Mouse (Mus musculus) neutrophil, adult 5-6 weeks (primary cell): ENCODE measurements at regions not wholly inside any gene's neighbourhood (a gene's known extent, or its start where the extent isn't known, plus 50 kb on each side); places are given as distances from the start of the nearest gene placed in this dataset.

ENCODE experiments used
- ATAC-seq: fragments of 151-379, 151-347 bp; 2 replicates; pipeline ENCODE4 v1.8.0; 2017; ENCODE audit warnings: mild to moderate bottlenecking, moderate TSS enrichment; ENCODE audit not compliant: insufficient number of reproducible peaks, poor library complexity, low FRiP score, severe bottlenecking; ENCODE audit errors: extremely low read depth

DNA sequence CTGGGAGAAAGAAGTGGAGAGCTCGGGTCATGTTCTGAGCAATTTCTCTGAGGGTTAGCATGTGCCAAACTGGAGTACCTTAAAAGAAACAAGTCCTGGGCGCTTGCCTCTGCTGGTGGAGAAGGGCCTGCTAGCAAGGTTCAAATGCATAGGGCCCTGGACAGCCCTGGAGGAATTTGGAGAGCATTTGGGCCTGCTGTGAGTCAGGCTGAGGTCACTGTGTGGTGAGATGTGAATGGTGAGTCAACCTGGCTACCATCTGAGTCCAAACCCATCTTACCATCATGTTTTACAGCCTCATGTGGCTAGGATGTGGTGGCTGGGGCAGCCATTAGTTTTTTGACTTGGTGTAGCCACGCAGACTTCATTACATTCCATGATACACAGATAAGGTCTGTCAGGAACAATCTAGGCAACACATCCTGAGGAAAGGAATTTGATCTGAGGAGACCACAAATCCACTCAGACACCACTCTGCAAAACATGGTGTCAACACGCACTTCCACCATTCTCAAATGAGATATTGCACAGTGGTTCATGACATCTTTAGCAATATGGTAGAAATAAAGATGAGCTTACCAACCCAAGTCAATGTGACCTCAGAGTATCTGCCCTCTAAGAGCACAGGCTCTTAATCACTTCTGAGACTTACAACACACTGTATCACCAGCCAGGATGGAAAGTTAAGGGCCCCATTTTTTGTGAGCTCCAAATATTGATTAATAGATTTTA lies 83.1 kb downstream of the Thbs2 start:
- ATAC-seq: no peak

DNA sequence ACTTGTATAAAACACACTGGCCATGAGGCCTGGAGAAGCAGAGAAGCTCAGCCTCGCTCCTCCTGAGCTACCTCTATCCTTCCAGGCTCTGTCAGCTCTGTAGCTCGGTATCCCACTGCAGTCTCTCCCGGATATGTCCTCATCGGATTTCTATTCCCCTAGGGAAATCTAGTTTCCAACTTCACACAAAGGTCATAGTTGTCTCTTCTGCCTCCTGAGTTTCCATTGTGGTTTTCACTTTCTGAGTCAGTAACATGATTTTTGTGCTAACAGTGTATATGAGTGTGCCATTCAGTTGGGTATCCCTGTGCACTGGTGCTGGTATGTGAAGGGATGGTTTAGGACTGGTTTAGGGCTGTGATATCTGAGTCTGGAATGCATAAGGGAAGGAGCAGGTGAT lies 85.2 kb downstream of the Thbs2 start:
- no peak for ATAC-seq

DNA sequence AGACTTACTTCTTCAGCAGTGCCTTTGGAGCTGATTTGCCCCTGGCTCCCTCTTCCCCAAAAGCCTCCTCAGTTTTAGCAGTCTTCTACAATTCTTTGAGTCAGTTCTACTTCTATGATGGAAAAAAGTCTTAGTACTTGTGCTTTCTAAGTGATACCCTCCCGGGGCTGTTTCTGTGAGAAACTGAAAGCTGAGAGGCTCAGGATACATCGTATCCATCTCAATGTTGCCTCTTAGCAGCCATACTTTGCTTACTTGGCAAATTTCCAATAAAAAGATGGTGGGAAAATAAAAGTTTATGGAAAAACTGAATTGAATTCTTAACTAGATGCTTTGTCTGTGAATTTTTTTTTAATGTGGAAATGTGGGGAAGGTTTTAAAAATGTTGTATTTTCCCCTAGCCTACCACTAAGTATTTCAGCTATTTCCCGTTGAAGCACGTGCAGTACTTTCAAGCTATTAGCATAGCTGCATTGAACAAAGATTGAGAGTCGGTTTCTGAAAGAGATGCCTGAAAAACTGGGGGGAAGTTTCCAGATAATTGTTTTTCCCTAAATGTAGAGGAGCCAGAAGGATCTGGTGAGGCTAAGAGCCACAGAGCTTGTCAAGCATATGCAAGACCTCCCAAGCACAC lies 87.6 kb downstream of the Thbs2 start:
- no peak for ATAC-seq

DNA sequence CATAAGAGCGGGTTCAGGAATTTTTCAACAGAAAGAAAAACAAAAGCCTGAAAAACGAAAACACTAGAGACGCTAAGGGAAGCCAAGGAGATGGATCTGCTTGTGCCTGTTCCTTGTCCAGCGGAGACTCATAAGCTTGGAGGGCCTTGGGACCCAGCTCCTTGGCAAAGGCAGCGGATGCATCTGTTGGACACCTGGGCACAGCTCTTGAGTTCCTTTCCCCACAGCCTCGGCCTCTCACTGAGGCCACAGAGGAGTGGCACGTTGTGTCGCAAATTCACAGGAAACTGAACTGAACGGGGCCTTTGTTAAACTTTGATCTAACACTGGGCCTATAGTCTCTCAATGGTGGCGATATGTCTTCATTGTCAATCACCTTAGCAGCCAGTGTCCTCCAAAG lies 94.4 kb downstream of the Thbs2 start:
- ATAC-seq: no peak

DNA sequence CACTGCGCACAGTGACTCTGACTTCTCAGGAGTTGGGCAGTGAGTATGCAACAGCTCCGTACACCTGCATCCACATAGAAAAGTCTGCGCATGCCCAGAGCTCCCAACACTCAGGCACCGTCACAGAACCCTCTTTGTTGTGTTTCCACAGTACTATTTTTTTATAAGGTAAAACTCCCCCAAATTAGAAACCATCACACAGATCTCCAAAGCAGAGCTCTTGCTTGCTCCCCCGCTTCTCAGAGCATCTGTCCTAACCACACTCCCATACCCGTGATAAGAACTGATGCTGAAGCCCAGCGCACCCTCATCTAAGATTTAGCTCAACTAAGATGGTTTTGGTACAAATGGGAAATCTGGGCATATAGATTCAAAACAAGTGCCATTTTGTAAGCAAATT lies 97.6 kb downstream of the Thbs2 start:
- no peak for ATAC-seq

DNA sequence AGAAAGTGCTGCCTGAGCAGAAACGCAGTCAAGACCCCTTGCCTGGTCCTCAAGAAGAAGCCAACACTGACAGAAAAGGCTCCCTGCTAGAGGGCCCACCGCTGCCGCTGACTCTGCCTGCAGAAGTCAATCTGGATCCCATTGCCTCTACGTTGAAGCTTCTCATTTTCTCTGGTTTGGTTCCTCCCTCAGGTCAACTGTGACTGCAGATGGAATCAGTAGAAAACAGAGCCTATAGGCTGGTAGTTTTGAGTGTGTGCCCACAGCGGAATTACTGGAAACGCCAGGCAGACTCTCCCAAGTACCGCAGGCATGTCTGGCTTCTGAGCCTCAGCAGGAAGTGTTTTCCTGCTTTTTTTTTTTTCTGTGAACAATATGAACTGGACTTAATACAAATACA lies 98.5 kb downstream of the Thbs2 start:
- no peak for ATAC-seq

DNA sequence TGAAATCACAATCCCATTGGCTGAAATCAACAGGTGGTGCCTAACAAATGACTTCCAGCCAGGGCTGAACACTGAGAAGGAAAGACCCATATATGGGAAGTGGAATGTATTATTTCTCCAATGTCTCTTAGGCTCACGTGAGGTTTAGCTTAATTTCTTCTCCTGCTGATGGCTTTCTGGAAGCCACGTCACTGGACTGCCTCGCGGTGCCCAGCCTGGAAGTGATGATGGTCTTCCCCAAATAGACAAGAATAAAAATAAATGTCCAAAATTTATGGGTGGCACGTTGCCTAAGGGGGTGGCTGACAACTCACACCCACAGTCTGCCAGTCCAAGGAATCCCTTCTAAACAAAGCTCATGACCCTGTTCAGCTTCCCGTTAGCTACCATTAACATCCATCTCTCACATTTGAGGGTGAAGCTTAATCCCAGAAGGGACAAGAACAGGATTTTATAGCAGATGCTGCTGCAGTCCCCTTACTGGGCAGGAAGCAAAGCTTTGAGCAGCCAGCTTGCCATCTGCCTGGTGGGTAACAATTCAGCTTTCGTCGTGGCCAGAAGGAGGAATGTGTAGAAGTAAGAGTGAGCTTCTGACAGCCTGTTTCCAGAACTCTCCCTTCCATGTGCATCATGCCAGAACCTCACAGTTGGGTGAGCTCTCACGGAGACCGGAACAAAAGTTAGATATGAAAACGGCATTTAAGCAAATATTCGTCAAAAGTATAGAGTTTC lies 105.8 kb downstream of the Thbs2 start:
- no peak for ATAC-seq

DNA sequence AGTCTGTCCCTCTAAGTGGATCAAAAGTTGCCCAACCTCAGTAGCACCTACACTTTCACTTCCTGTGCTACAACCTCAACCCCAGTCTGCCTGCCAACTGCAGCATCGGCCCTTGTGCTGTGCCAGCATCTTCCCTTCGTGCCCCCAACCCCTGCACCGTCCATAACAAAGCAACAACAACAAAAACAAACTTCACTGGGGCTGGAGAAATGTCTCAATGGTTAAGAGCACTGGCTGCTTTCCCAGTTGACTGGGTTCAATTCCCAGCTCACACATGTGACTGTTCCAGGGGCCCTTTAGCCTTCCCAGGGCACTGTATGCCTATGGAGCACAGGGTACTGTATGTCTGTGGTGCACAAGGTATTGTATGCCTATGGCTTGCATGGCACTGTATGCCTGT lies 114.4 kb downstream of the Thbs2 start:
- ATAC-seq: no peak

DNA sequence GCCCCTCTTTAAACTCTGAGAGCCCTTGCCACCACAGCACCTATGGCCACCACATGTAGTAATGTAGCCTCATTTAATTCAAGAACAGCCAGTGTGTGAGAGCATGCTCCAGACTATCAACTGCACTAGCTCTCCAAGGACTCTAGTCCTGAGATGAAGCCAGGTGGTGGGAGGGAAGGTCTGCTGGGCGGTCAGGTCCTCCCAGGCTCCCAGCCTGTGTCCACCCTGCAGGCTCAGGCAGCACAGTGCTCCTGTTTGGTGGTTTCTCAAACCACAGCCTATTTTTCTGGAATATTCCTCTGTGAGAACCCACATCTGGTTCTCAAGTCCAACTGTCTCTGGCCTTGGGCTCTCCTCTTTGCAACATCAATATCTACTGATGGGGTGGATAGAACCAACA lies 115.3 kb downstream of the Thbs2 start:
- ATAC-seq: no peak

DNA sequence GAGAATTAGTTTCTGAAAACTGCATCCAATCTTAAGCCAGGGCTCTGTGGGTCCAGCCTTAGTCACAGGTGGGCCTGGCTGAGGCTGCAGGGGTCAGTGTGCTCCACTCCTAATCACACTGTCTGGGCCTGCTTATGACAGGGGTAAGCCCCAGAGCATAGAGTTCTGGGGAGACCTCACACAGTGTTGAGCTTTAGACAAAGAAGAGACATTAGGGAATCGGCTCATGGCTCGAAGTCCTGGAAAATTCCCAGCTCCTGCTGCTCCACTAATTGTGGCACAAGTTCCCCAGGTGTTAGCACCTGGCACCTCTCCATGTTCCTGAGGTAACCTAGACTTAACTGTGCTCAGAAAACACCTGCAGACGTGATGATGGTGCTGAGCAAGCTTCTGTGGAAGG lies 115.8 kb downstream of the Thbs2 start:
- no peak for ATAC-seq

DNA sequence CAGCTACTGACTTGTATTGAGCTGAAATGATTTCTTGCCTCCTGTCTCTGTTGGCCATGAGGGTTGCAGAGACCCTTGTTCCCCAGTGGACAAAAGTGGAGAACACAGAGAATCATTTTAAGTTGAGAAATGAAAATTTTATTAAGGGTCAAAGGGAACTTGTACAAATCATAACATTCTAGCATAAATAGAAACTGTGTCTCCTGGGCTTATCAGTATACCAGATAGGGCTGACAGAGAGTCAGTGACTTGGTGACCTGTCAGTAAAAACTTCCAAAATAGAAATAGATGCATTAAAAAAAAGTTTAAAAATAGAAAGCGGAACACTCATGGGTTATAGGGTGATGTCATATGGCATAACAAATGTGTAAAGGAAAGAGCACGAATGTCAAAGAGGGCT lies 117.9 kb downstream of the Thbs2 start:
- ATAC-seq: no peak

DNA sequence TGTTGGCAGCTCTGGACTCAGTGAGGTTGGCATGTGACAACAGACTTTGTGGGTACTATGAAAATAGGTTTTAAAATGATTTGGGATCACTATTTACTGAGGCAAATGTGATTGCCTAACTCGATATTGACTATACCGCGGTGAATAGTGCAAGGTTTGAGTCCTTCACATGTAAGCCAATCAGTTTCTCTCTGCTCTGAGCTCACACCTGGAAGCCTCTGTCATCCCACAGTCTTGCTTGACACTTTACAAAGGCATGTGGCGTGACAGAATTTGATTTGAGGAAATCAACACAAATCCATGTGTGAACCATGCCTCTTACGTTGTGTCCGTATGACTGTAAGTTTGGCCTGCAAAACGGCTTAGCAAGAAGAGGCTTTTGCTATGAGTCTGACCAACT lies 122.9 kb downstream of the Thbs2 start:
- no peak for ATAC-seq

DNA sequence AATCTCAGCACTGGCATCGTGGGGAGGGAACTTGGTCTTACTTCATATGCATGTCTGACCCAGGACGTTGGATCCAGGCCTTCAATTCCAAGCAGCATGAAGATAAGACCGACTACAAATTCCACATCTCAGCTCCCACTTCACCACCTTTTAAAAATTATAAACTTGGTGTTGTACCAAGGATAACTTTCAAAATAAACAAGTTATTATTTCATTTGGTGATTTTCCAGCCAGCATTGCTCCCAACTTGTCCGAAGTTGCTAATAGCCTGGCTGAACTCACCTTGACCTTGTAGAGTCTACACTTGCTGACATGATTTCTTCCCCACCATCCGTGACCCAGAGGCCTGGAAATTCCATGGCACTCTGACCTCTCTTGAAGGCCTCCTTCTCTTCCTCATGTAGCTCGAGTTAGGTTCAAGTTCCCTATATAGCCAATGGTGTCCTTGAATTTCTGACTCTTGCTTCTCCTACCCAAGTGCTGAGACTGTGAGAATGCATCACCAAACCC lies 123.7 kb downstream of the Thbs2 start:
- ATAC-seq: no peak

DNA sequence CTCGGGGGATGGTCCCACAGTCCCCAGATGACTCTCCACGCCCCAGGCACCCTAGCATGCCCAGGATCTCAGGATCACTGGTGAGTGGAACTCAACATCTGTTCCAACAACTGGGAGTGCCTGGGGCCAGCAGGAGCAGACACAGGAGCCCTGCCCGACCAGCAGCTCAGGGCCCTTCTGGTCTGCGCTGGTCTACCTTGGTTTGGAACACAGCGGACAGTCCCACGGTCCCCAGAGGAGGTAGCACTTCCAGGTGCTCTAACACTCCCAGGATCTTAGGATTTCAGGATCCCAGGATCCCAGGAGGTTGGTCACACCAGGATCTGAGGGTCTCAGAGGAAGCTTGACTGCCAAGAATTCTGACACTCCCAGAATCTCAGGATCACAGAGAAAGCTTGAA lies 131.8 kb downstream of the Thbs2 start:
- ATAC-seq: no peak

DNA sequence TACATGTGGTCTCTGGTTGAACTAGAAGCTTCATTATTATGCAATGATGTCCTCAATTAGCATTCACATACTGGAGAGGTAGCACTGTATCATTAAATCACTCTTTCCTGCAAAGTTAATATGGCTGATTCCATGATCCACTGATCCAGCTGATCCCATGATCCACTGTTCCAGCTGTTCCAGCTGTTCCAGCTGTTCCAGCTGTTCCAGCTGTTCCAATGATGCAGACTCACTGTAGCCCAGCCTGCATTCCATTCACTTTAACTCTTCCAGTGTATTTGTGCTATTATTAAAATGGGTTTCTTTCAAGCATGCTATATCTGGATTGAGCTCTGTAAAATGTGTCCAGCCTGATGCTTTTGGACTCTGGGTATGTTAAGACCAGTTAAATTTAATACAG lies 136.8 kb downstream of the Thbs2 start:
- ATAC-seq: no peak

DNA sequence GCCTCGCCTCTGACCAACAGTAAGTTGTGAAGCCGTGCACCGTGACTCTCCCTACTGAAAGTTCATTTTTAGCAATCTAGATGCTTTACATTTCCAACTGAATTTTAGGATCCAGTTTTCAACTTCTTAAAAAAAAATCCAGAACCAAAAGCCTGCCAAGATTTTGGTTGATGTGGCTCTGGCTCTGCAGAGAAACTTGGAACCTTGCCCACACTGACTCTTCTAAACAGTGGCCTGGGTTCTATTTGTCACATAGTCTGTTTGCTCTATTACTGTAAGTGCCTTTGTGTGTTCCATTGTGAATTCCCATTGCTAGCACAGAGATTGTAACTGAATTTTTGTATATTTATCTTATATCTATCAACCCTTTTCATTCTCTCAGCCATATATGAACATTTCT lies 140.8 kb downstream of the Thbs2 start:
- no peak for ATAC-seq

DNA sequence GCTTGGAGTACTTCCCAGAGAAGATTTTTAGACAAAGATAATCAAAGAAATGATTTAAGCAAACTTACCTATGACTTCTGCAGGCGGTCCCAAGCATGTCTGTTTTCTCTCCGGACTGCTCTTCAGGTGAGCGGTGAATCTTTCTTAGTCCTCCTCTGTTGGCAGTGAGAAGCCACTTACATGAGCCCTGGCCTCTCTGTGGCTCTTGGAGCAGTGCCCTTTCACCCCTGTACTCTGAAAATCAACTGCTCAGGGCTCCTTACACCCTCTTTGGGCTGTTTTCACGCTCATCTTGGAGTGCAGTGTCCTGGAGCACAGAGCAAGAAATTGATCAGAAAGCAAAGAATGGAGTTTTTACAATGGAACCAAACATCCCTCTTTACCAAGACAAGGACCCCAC lies 142.0 kb downstream of the Thbs2 start:
- no peak for ATAC-seq

DNA sequence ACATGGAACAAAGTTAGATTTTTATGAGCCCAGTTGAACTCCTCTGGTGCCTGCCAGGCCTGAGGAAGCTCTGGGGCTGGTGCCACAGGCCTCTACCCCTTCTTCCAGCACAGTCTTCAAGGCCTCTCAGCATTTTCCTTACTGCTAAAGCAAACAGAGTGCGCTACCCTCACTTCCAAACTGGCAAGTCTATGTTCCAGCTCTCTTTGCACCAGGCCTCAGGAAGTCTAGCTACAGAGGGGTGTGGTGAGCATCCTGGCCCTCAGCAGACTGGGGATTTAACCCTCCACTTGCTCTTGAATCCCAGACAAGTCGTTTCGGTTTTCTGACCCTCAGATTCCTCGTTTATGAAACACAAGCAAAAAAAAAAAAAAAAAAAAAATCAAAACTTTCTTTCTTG lies 142.4 kb downstream of the Thbs2 start:
- no peak for ATAC-seq

DNA sequence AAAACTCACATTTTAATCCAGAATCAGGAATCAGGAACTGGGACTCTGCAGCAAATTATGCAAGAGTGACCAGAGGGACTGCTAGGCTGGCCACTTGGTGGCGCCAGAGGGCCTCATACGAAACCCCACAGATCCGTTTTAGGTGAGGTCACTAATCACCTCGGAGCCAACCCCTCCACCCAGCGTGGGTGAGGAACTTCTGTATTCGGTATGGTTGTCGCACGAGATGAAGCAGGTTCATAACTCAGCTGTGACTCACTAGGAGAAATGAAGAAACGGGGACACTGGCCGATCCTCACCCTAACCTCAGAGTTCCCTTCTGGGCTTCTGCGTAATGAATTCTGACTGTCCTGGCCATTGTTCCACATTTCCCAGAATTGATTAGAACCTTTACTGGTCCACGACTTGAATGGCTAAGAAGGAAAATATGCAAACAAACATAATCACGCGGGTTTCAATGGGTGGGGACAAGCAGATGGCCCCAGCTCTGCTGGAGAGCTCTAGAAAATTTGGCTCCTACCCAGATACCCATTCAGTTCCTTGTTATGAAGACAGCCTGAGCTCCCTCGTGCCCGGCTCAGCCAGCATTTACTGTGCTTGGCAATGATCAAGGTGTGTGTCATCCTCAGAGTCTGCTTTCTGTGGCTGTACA lies 148.1 kb downstream of the Thbs2 start:
- ATAC-seq: 0 out of 2 replicates have a peak, but pooled peaks have one; percentile 26
